Mouse (Mus musculus): ENCODE data around the gene Igfbpl1. TPM values are rescaled to one million over a fixed set of nuclear protein-coding genes. Genes with fewer than 3 reads are reported as not detected.
A peak's percentile ranks its signal among the peaks of the same experiment; 100 is the strongest.

Gene Igfbpl1
- polyA plus RNA-seq, 1 experiment from 2014 or later, result 0.25 TPM

DNA sequence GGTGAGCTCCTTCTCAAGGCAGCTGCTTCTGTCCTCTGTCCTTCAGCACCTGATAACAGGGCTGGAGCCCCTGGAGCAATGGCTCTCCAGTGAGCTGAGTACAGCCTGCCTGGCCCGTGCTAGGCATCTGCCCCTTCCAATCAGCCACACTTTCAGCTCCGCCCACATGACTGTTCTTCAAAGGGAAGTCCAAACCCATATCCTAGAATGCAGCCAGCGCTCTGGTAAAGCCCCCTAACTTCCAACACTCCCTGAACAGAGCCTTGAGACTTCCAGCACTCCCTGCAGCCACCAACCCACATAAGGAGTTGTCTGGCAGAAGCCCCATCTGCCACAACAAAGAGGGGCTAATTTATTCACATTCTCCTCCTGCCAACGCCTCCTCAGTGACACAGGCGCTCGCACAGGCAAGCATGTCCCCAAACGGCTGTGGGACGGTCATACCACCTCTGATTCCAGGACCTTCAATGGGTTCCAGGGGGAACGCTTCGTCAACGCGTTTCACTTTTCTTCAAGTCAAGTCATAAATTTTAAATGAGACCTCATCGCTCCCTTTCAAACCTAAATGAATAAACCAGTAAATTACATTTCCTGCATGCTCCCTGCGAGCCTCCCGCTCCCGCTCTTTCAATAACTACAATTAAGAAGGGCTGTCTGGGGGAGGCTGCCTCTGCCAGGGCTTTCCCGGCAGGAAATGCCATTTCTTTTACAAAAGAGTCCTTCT lies 7.4 kb downstream of the Igfbpl1 start:
- Histone ChIP-seq H3K36me3 (no peaks in the 10 kb centered on the region), H3K27ac (0 out of 2 replicates have a peak overlapping the region, but pooled peaks have one; percentile 15), H3K4me3 (peak overlapping the region; percentile 35), H3K9ac (peak overlapping the region; percentile 45; the same call in 1 of the 2 replicates), H3K27me3 (peaks cover 48% of the 10 kb centered on the region), H3K9me3 (no peaks in the 10 kb centered on the region), H3K4me1 (peaks cover 31% of the 10 kb centered on the region), H3K4me2 (replicated peaks) (peak overlapping the region; percentile 70)
- whole genome bisulfite sequencing, result under 1% methylated on average over 17 of the region's 17 CpGs
- peak; percentile 60 for ATAC-seq (ENCODE audit: low FRiP score, low read depth)

DNA sequence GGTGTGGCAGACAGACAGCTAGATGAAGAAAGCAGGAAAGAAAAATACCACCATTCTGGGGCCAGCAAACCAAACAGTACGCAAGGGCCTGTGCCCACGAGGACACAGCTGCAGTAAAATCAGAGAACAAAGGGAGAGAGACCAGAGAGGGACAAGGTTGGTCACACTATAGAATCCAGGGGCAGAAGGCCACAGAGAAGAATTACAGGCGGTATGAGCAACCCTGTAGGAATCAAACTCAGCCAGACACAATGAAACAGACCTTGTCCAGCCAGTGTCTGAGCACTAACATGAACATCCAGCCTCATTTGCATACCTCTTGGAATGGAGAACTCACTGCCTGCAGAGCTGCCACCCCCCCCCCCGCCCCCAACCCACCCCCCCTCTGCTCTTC lies 7.9 kb downstream of the Igfbpl1 start:
- H3K4me3 ChIP-seq, result peak overlapping the region; percentile 35
- ATAC-seq (ENCODE audit: low FRiP score, low read depth), result no peak
- H3K36me3 ChIP-seq, result no peaks in the 10 kb centered on the region
- H3K4me1 ChIP-seq, result peaks cover 25% of the 10 kb centered on the region
- H3K27ac ChIP-seq, result no peak overlapping the region
- H3K27me3 ChIP-seq, result peaks cover 43% of the 10 kb centered on the region
- peak overlapping the region; percentile 70 for H3K4me2 ChIP-seq (replicated peaks)
- H3K9me3 ChIP-seq, result no peaks in the 10 kb centered on the region
- WGBS, result 16% methylated on average over 4 of the region's 4 CpGs
- H3K9ac ChIP-seq, result no peak overlapping the region

DNA sequence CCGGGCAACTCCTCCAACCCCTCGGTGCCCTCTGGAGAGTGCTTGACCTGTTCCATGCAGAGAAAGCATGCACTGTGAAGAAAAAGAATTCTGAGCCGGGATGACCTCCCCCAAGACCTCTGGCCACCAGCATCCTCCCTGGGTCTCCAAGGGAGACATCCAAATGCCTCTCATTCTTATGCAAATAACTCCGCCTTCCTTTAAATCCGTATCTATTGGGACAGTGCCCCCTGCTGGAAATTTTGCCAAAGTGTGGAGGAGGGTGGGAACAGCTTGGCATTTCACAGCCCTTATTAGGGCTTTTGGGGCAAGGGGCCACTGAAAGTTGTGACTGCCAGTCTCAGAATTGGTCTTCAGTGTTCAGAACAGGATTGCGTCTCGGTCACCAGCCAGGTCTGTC lies 11.2 kb downstream of the Igfbpl1 start:
- Histone ChIP-seq H3K4me3 (no peak overlapping the region), H3K4me1 (peaks cover 18% of the 10 kb centered on the region), H3K4me2 (replicated peaks) (no peak overlapping the region), H3K27ac (no peak overlapping the region), H3K36me3 (no peaks in the 10 kb centered on the region), H3K9me3 (no peaks in the 10 kb centered on the region), H3K27me3 (peaks cover 26% of the 10 kb centered on the region), H3K9ac (no peak overlapping the region)
- 56% methylated on average over 7 of the region's 7 CpGs for WGBS
- no peak for ATAC-seq (ENCODE audit: low FRiP score, low read depth)

DNA sequence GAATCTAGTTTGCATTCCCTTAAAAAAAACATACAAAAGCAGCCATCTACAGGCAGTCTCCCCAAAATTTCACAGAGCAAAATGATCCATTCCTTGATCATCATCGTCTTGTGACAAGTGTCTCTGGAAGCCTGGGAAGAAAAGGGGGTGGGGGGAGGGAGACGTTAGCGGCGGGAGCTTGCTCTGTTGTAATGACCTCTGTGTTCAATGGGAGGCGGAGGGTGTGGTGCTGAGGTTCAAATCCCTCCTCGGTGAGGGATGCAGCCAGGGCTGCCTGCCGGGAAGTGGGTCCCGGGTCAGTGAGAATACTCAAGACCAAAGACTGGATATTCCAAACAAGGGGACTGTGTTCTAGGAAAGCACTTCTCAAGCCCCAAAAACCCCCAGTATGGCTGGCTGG lies 15.5 kb downstream of the Igfbpl1 start:
- H3K9ac ChIP-seq, result no peak overlapping the region
- 26% methylated on average over 8 of the region's 8 CpGs for WGBS
- H3K9me3 ChIP-seq, result no peaks in the 10 kb centered on the region
- no peak overlapping the region for H3K27ac ChIP-seq
- H3K4me3 ChIP-seq, result no peak overlapping the region
- ATAC-seq (ENCODE audit: low FRiP score, low read depth), result no peak
- H3K36me3 ChIP-seq, result no peaks in the 10 kb centered on the region
- H3K4me1 ChIP-seq, result no peaks in the 10 kb centered on the region
- peaks cover 18% of the 10 kb centered on the region for H3K27me3 ChIP-seq
- no peak overlapping the region for H3K4me2 ChIP-seq (replicated peaks)

DNA sequence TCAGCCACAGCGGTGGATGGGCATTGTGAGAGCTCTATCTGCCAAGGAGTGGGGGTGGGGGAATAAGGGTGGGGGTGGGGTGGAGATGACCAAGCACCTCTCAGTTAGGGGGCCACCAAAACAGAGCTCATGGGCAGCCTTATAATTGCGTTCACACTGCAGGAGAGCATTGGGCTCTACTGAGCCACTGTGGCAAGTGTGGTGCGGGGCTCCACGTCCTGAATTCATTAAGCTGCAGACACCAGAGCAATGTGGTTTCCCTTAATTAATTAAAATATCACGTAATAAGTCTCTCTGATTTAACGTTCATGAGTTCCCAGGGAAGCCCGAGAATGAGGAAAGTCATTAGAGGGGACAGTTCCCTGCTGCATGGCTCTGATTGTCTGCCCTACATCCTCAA lies 18.7 kb downstream of the Igfbpl1 start:
- Histone ChIP-seq H3K4me2 (replicated peaks) (no peak overlapping the region), H3K27ac (no peak overlapping the region), H3K9ac (no peak overlapping the region), H3K9me3 (no peaks in the 10 kb centered on the region), H3K4me1 (no peaks in the 10 kb centered on the region), H3K36me3 (no peaks in the 10 kb centered on the region), H3K4me3 (no peak overlapping the region), H3K27me3 (peaks cover 11% of the 10 kb centered on the region)
- 20% methylated on average over 7 of the region's 7 CpGs for WGBS
- ATAC-seq (ENCODE audit: low FRiP score, low read depth), result no peak

DNA sequence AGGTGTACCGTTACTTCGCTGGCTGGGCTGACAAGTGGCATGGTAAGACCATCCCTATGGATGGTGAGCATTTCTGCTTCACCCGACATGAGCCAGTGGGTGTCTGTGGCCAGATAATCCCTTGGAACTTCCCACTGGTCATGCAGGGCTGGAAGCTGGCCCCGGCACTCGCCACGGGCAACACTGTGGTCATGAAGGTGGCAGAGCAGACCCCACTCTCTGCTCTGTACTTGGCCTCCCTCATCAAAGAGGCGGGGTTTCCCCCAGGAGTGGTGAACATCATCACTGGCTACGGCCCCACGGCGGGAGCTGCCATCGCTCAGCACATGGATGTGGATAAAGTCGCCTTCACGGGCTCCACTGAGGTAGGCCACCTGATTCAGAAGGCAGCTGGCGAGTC lies 23.8 kb downstream of the Igfbpl1 start:
- no peak for ATAC-seq (ENCODE audit: low FRiP score, low read depth)
- Histone ChIP-seq H3K4me3 (no peak overlapping the region), H3K9me3 (no peaks in the 10 kb centered on the region), H3K36me3 (no peaks in the 10 kb centered on the region), H3K27ac (no peak overlapping the region), H3K27me3 (peaks cover 11% of the 10 kb centered on the region), H3K4me1 (peaks cover 6% of the 10 kb centered on the region; the same call in 1 of the 2 replicates), H3K4me2 (replicated peaks) (no peak overlapping the region), H3K9ac (no peak overlapping the region)
- 95% methylated on average over 14 of the region's 14 CpGs for WGBS

DNA sequence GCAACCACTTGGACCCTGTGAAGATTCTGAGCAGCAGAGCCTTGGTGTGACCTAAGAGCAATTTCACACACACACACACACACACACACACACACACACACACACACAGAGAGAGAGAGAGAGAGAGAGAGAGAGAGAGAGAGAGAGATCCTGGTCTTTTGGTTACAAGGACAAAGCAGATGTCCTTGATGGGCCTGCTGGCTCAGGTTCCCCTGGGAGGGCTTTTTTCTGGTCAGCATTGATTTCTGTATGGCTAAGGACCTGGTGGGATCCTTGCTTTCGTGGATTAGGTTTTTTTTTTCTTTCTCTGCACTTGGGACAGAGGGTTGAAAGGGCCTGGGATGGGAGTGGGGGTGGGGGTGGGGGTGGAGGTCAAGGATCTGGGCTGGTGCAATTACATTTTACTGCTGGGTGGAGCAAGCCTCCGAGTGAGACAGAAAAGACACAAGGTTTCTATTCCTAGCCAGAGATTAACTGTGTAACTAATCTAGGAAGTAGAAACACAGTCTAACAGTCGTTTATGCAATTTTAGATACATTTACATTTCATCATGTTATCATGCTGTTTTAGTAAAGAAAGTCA lies 26.7 kb downstream of the Igfbpl1 start:
- no peak for ATAC-seq (ENCODE audit: low FRiP score, low read depth)
- Histone ChIP-seq H3K36me3 (no peaks in the 10 kb centered on the region), H3K9ac (no peak overlapping the region), H3K9me3 (no peaks in the 10 kb centered on the region), H3K4me2 (replicated peaks) (no peak overlapping the region), H3K4me1 (peaks cover 16% of the 10 kb centered on the region), H3K4me3 (no peak overlapping the region), H3K27me3 (peaks cover 24% of the 10 kb centered on the region), H3K27ac (no peak overlapping the region)
- 12% methylated on average over 3 of the region's 3 CpGs for WGBS

DNA sequence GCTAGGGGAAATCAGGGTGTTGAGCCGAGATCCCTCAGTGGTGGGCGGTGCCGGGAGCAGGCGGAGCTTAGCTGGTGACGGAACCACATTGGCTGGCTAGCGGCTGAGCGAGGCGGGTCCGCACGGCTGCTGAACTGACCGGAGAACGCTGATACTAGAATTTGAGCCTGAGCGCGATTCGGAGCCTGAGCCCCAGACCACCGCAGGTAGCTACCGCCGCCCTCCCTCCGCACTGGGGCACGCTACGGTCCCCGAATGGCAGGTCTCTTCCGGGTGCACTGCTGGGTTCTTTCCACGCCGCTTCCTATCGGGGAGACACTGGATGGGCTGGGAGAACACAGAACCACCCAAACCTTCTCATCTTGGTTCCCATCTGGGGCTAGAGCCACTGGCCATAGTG lies 27.8 kb downstream of the Igfbpl1 start, which contains the start of gene Aldh1b1:
Gene Aldh1b1 (plus strand): TSS at position 59 of the 400 bp plus-strand sequence.
- under 1% methylated on average over 26 of the region's 26 CpGs for WGBS
- Histone ChIP-seq H3K4me3 (peak within 1 kb of the TSS; percentile 47), H3K36me3 (no peaks in the 10 kb centered on the region), H3K9me3 (no peaks in the 10 kb centered on the region), H3K4me2 (replicated peaks) (peak within 1 kb of the TSS; percentile 82), H3K27ac (no peak within 1 kb of the TSS), H3K9ac (peak within 1 kb of the TSS; percentile 55), H3K4me1 (peaks cover 16% of the 10 kb centered on the region), H3K27me3 (peaks cover 27% of the 10 kb centered on the region)
- peak; percentile 87 for ATAC-seq (ENCODE audit: low FRiP score, low read depth)

DNA sequence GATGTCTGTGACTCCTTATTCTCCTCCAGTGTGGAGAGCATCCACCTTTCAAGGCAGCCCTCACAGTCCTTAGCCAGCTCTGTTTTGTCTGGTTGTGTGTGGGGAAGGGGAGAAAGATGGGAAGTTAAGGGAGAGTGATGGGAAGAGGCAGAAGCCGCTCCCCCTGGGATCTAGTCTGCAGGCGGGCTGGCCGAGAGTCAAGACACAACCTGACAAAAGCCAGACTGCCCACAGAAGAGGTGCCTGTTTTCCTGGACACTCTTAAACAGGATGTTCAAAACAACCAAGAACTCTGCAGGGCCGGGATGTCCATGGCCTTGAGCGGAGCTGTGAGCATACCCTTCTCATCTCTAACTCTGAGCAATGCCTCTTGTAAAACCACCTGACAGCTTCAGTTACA lies 30.0 kb downstream of the Igfbpl1 start:
- ATAC-seq (ENCODE audit: low FRiP score, low read depth), result no peak
- H3K36me3 ChIP-seq, result no peaks in the 10 kb centered on the region
- H3K4me1 ChIP-seq, result peaks cover 16% of the 10 kb centered on the region
- peaks cover 43% of the 10 kb centered on the region for H3K27me3 ChIP-seq
- no peak overlapping the region for H3K4me2 ChIP-seq (replicated peaks)
- no peaks in the 10 kb centered on the region for H3K9me3 ChIP-seq
- no peak overlapping the region for H3K9ac ChIP-seq
- H3K4me3 ChIP-seq, result no peak overlapping the region
- H3K27ac ChIP-seq, result no peak overlapping the region
- 36% methylated on average over 5 of the region's 5 CpGs for WGBS

DNA sequence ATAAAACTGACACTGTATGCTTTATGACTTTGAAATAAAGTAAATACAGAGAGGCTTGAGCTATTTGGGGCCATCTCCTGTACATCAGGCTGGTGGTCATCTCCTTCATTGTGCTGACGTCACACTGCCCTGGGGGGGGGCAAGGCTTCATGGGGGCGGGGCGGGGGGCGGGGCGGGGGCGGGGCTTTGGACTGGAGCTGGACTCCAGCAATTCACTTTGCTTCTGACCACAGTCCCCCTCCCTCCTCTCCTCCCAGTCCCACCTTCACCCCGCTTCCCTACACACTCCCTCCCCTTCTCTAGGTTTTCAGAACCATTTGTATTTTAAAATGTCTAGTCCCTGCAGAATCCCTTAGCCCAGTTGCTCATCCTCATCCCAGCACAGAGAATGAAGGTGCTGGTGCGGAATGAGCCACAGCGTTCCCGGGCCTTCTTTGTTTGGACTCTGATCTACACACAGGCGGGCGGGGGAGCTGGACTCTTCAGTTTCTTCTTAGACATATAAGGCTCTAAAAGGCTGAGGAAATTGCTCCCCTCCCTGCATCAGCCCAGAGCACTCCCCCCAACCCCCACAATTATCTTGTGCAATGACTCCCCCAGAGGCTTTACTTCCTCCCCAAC lies 31.4 kb downstream of the Igfbpl1 start:
- peak overlapping the region; percentile 26 for H3K4me3 ChIP-seq
- no peaks in the 10 kb centered on the region for H3K9me3 ChIP-seq
- ATAC-seq (ENCODE audit: low FRiP score, low read depth), result peak; percentile 16; the same call in 1 of the 2 replicates
- H3K9ac ChIP-seq, result 0 out of 2 replicates have a peak overlapping the region, but pooled peaks have one; percentile 19
- no peak overlapping the region for H3K27ac ChIP-seq
- H3K36me3 ChIP-seq, result no peaks in the 10 kb centered on the region
- 11% methylated on average over 12 of the region's 12 CpGs for WGBS
- H3K4me2 ChIP-seq (replicated peaks), result peak overlapping the region; percentile 56
- H3K4me1 ChIP-seq, result peaks cover 16% of the 10 kb centered on the region
- H3K27me3 ChIP-seq, result peaks cover 43% of the 10 kb centered on the region

DNA sequence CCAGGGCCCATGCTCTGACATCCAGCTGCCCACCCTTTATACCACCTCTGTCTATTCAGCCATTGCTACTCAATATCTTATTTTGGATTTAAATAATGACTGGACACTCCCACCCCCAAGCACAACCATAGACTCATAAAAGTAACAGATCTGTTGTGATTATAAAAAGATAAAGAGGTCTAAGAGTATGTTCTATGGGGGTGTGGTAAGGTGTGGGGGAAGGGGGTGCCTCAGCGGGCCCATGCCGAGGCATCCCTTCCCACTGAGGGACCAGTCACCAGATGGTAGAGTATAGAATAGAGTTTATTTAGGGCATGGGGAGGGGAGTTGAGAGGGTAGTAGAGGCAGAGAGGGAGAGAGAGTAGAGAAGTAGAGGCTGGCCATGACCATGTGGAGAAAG lies 36.7 kb downstream of the Igfbpl1 start:
- H3K4me1 ChIP-seq, result 0 out of 2 replicates have a peak, but pooled peaks cover 3% of the 10 kb centered on the region
- 84% methylated on average over 2 of the region's 2 CpGs for WGBS
- no peak for ATAC-seq (ENCODE audit: low FRiP score, low read depth)
- no peak overlapping the region for H3K9ac ChIP-seq
- H3K27ac ChIP-seq, result no peak overlapping the region
- H3K27me3 ChIP-seq, result peaks cover 47% of the 10 kb centered on the region
- H3K9me3 ChIP-seq, result no peaks in the 10 kb centered on the region
- H3K4me3 ChIP-seq, result no peak overlapping the region
- H3K36me3 ChIP-seq, result no peaks in the 10 kb centered on the region
- H3K4me2 ChIP-seq (replicated peaks), result no peak overlapping the region

DNA sequence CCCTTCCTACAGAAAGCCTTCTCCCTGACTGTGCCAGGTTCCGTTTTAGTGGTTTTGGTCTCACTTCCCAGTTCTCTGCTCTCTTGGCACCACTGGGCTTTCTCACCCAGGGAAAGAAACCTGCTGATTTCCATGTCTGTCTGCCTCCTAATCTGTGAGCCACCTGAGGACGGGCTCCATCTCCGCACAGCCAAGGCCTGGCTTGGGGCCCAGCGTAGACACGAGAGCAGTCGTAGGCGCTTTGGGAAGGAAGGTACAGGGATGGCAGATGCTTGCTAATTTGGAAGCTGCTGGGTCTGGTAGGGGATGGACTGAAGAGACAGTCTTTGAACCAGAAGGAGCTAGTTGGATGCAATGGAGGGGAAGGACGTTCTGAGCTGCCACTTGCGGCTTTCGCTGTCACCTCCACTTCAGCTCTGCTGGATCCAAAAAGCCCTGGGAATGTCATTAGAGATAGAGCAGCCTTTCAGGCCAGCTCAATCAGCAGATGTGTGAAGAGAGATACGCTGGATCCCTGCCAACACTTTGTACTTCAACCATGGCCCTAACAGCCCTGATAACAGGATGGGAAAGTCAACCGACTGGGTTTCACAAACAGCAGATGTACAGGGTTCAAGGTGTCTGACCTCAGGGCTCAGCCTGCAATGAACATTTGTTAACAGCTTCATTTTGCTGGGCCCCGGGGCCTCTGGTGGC lies 37.3 kb downstream of the Igfbpl1 start:
- H3K4me3 ChIP-seq, result no peak overlapping the region
- WGBS, result 64% methylated on average over 13 of the region's 13 CpGs
- H3K27me3 ChIP-seq, result peaks cover 51% of the 10 kb centered on the region

More for the DNA sequence above, 37.3 kb downstream of the Igfbpl1 start:
- ATAC-seq (ENCODE audit: low FRiP score, low read depth), result no peak
- Histone ChIP-seq H3K36me3 (no peaks in the 10 kb centered on the region), H3K27ac (no peak overlapping the region), H3K9ac (no peak overlapping the region), H3K4me1 (0 out of 2 replicates have a peak, but pooled peaks cover 3% of the 10 kb centered on the region), H3K4me2 (replicated peaks) (no peak overlapping the region), H3K9me3 (no peaks in the 10 kb centered on the region)

Measured in limb, embryonic 13.5 days (tissue).